Mouse (Mus musculus) layer of hippocampus, postnatal 25 days (tissue): ENCODE data around the gene Gm45713. TPM values are rescaled to one million over a fixed set of nuclear protein-coding genes. Genes with fewer than 3 reads are reported as not detected.

ENCODE experiments used
- DNase-seq, 2 experiments: peaks; one replicate each; pipeline ENCODE4 v3.0.0; 2022; ENCODE audit warnings: mixed read lengths in 2 of 2, low spot score in 1 of 2; ENCODE audit errors: extremely low spot score in 1 of 2
- microRNA-seq, 2 experiments: library from miRNA; unstranded; fragments of <30 nt; microRNA quantifications; one replicate each; pipeline ENCODE4 v1.2.0; 2021
- total RNA-seq, 2 experiments: library from RNA; stranded (reverse); gene quantifications; 2 replicates each; pipeline ENCODE4 v1.2.3; 2021

Gm45713 gene
- total RNA-seq, 2 experiments from 2014 or later = not detected

DNA sequence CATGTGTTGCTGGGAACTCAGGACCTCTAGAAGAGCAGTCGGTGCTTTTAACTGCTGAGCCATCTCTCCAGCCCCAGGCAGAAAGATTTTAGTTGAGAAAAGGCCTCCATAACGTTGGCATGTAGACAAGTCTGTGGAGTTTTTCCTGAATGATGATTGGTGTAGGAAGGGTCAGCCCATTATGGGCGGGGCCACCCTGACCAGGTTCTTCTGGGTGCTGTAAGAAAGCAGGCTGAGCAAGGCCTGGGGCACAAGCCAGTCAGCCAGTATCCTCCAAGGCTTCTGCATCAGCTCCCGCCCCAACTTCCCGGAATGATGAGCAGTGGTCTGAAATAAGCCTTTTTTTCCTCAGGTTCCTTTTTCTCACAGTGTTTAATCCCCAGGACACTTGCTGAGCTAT, 55.0 kb downstream of the Gm45713 start:
- no peak for DNase-seq

DNA sequence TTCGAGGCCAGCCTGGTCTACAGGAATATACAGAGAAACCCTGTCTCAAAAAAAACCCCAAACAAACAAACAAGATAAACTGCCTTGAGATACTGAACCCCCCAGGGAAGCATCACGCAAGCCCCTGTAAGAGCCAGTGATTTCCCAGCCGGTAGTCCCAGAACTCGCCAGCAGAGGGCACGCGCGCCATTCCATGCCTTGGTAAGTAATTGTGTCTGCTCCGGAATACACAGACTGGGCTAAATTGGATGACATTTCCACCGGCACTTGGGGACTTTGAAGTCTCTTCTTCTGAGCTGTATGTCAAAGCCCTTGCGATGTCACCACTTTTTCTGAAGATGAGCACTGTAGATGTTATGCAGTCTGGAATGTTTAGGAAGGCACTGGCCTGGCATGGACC, 56.2 kb downstream of the Gm45713 start:
- peak; percentile 94 to 99 for DNase-seq

DNA sequence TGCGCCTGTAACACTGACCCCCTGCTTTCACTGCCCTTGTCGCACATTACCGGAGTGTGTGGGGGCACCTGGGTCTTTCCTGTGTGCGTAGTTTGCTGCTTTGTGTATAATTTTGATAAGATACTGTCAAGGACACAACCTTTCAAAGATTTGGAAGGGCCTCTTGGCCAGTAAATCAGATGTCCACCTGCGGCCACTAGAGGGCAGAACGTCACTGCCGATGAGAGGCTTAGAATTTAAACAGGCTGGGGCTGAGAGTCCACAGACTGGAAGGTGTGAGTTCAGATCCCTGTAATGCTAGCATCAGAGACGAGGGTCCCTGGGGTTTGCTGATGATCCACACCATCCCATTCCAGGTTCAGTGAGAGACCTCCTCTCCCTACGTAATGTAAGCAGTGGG, 57.5 kb downstream of the Gm45713 start:
- DNase-seq = peak in 1 of 2 experiments; percentile 77

DNA sequence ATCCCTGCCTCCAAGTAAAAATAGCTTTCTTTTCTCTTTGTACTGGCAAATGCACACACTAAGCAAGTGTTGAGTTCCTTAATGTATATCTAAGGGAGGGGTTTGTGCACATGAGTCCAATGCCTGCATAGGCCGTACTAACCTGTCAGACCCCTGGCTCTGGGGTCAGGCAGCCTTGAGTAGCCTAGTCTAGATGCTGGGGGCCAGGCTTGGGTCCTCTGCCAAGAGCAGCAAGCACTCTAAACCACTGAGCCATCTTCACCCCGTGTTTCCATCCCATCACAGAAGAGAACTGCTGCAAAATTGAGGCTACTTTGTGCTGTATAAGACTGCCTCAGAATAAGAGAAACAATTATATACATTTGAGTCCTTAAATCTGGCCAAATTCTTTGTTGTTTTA, 58.2 kb downstream of the Gm45713 start:
- DNase-seq = no peak

DNA sequence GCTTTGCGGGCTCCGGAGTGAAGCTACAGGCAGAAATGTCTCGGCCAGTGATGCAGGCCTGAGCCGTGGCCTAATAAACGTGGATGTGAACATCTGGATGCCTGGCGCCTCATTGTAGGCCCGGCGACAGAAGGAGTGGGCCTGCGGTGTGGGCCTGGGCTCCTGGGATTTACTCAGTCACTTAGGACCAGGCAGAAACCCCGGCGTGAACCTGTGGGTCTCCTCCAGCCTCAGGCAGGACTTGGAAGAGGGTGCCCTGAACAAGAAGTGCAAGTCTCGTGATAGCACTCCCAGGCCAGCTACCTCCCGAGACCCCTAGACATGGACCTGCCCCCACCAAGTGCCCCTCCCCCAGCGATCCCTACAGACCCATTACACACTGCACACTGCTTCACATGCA, 58.7 kb downstream of the Gm45713 start:
- no peak for DNase-seq

DNA sequence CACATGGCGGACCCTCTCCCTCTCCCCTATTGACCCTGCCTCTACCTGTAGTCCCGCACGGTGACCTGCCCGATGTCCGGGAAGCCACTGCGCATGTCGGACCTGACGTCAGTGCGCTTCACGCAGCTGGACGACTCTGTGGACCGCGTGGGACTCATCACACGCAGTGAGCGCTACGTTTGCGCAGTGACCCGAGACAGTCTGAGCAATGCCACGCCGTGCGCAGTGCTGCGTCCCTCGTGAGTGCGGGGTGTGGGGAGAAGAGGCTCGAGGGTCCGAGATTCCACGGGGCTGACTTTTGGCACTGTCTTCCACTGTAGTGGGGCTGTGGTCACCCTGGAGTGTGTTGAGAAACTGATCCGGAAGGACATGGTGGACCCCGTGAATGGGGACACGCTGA, 59.5 kb downstream of the Gm45713 start:
- DNase-seq = no peak

Small RNA genes within 50 kb of the gene (microRNA-seq; reads per million reads assigned to microRNA genes)
- gene Mir150 (1,043 to 1,326 reads per million in 2 experiments), gene Mir5121 (20.6 to 31.3 reads per million in 2 experiments), gene Mir7055 (3.2 to 4.2 reads per million in 2 experiments)

Other genes starting within 250 kb of the Gm45713 start
- 100 to 1,000 TPM; 105 to 108 TPM for gene Med25, start 243.5 kb downstream of the Gm45713 start, total RNA-seq
- gene Fuz, start 240.2 kb downstream of the Gm45713 start, total RNA-seq = 10 to 100 TPM; 27.3 to 29.2 TPM
- gene Ap2a1, start 206.7 kb downstream of the Gm45713 start, total RNA-seq = 100 to 1,000 TPM; 304 to 306 TPM
- gene Tsks, start 193.0 kb downstream of the Gm45713 start, total RNA-seq = 1 to 10 TPM in 1 of 2 experiments, under 1 TPM in 1; 0.73 to 1.0 TPM
- gene Cpt1c, start 161.4 kb downstream of the Gm45713 start, total RNA-seq = 100 to 1,000 TPM; 117 to 128 TPM
- gene Prmt1, start 149.7 kb downstream of the Gm45713 start, total RNA-seq = 100 to 1,000 TPM; 161 to 174 TPM
- gene Irf3, start 138.6 kb downstream of the Gm45713 start, total RNA-seq = 10 to 100 TPM; 39.5 to 40.1 TPM
- 1 to 10 TPM; 1.9 to 3.4 TPM for gene Bcl2l12, start 137.5 kb downstream of the Gm45713 start, total RNA-seq
- gene Scaf1, start 119.9 kb downstream of the Gm45713 start, total RNA-seq = 100 to 1,000 TPM; 151 to 156 TPM
- gene Rras, start 118.3 kb downstream of the Gm45713 start, total RNA-seq = 10 to 100 TPM; 11.7 to 12.3 TPM
- 10 to 100 TPM; 67.9 to 81.7 TPM for gene Prr12, start 83.3 kb downstream of the Gm45713 start, total RNA-seq
- gene Nosip, start 73.8 kb downstream of the Gm45713 start, total RNA-seq = 10 to 100 TPM; 49.8 to 59.4 TPM
- gene Prrg2, start 73.6 kb downstream of the Gm45713 start, total RNA-seq = 1 to 10 TPM; 5.6 to 6.6 TPM
- gene Rcn3, start 44.0 kb downstream of the Gm45713 start, total RNA-seq = 1 to 10 TPM; 9.6 to 9.7 TPM
- 10 to 100 TPM; 18.1 to 21.0 TPM for gene Fcgrt, start 32.4 kb downstream of the Gm45713 start, total RNA-seq
- 100 to 1,000 TPM; 418 to 465 TPM for gene Rps11, start 11.8 kb downstream of the Gm45713 start, total RNA-seq
- 100 to 1,000 TPM; 765 to 826 TPM for gene Rpl13a, start 7.5 kb downstream of the Gm45713 start, total RNA-seq
- gene Flt3l, start 201 bp upstream of the Gm45713 start, total RNA-seq = 1 to 10 TPM; 4.5 to 8.2 TPM
- gene Pih1d1, start 18.1 kb upstream of the Gm45713 start, total RNA-seq = 10 to 100 TPM; 43.2 to 47.0 TPM
- 10 to 100 TPM; 10.9 to 13.6 TPM for gene Aldh16a1, start 18.4 kb upstream of the Gm45713 start, total RNA-seq
- 1,000 to 10,000 TPM; 1,494 to 1,551 TPM for gene Slc17a7, start 27.7 kb upstream of the Gm45713 start, total RNA-seq
- under 1 TPM in 1 of 2 experiments, not detected in 1; 0.26 TPM for gene Gfy, start 43.3 kb upstream of the Gm45713 start, total RNA-seq
- not detected for gene Pth2, start 44.8 kb upstream of the Gm45713 start, total RNA-seq
- 1 to 10 TPM; 2.4 to 2.9 TPM for gene Ccdc155, start 68.7 kb upstream of the Gm45713 start, total RNA-seq
- 1 to 10 TPM; 1.2 to 2.4 TPM for gene Dkkl1, start 75.9 kb upstream of the Gm45713 start, total RNA-seq
- 1 to 10 TPM; 4.7 to 5.5 TPM for gene Tead2, start 79.5 kb upstream of the Gm45713 start, total RNA-seq
- 1 to 10 TPM; 3.1 to 5.7 TPM for gene Cd37, start 102.9 kb upstream of the Gm45713 start, total RNA-seq
- 1 to 10 TPM; 1.6 to 2.2 TPM for gene Slc6a16, start 104.9 kb upstream of the Gm45713 start, total RNA-seq
- not detected for gene Slc6a21, start 141.3 kb upstream of the Gm45713 start, total RNA-seq
- 10 to 100 TPM; 14.1 to 18.5 TPM for gene Trpm4, start 197.5 kb upstream of the Gm45713 start, total RNA-seq
- gene Hrc, start 199.1 kb upstream of the Gm45713 start, total RNA-seq = under 1 TPM in 1 of 2 experiments, not detected in 1; 0.17 TPM
- gene Ppfia3, start 230.8 kb upstream of the Gm45713 start, total RNA-seq = 100 to 1,000 TPM; 129 to 134 TPM
- gene Lin7b, start 234.4 kb upstream of the Gm45713 start, total RNA-seq = 100 to 1,000 TPM; 151 to 155 TPM